Mouse (Mus musculus) mature B cell (primary cell): ENCODE measurements around the gene 9930022D16Rik.

Experiments used
- in situ Hi-C: fragments of 300-500 bp; cut with MboI; formaldehyde crosslinking; loops from 2 replicates; pipeline ENCODE4 v1.14.3; 2019

9930022D16Rik gene

DNA sequence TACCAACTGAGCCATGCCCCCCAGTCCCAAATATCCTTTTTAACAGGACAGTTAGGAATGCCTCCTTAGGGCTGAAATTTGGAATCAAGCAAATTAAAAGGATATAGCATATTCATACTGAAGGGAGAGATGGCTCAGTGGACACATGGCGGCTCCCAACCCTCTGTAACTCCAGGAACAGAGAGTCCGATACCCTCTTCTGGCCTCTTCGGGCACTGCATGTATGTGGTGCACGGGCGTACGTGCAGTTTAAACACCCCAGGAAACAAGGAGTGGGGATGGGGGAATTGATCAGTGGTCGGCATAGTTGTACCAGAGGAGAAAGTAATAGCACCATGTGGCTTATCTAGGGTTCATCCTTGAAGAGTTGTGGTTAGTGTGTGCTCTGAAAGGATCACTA is 30.9 kb downstream of the 9930022D16Rik start:
- in situ Hi-C loops: loop anchor here (5.0 to 25.0 kb wide), 3 partner anchors 138 to 818 kb away; partner anchors contain the start of gene Abca6

DNA sequence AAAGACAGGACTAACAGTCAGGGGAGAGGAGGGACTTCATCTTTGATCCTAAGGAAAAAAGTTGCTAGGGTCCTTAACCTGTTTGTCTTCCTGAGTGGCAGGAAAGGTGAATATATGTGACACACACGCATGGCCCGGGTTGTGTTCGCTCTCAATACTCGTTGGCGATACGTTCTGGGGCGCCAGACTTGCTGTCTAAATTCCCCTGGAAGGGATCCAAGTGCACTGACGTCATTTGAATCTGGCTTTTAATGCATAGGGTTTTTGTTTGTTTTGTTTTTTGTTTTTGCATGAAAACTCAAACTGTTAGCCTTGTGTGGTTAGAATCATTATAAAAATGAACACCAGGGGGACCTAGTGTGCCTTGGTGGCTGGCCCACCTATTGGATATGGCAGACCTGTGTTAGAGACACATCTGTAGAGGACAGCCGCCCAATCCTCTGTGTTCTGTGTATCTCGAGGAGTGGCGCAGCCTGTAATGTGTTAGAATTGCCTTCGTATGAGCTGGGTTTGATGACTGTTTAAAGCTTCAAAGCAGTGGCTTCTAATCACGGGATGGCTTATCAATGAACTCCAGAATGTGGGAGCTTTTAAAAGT is 31.8 kb downstream of the 9930022D16Rik start:
- in situ Hi-C loops: loop anchor here (5.0 to 25.0 kb wide), 3 partner anchors 198 to 817 kb away; partner anchors contain the start of gene Abca6

DNA sequence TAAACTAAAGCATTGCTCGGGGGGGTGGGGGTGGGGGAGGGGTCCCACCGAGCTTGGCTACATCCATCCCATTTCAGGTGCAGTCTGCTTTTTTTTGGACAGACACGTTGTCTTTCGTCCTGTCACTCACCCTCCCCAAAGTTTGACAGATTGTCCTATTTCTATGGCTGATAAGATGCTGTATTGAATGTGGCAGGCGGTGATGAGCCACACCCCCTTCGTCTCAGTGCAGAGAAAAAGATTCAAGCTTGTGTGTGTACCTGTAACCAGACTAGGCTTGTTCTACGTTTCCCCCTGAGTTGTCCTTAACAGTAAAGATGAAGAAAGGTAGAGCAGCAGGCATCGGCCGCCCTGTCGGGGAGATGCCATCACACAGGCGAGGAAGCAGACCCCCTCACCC is 37.5 kb downstream of the 9930022D16Rik start:
- in situ Hi-C loops: no loop called here

DNA sequence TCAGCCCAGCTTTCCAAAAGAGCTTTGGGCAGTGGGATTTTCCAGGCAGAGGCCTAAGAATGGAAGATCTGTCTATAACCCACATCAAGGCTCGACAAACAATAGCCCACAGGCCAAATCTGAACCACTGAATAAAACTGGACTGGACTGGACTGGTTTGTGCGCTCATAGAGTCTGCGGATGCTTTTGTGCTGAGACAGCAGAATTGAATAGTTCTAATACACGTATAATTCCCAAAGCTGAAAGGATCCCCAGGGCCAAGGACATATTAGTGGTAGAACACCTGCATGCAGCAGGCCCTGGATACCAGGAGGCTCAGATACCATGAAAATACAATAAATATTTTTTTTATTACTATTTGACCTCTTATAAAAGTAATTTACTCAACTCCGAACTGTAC is 42.5 kb downstream of the 9930022D16Rik start:
- in situ Hi-C loops: no loop called here

DNA sequence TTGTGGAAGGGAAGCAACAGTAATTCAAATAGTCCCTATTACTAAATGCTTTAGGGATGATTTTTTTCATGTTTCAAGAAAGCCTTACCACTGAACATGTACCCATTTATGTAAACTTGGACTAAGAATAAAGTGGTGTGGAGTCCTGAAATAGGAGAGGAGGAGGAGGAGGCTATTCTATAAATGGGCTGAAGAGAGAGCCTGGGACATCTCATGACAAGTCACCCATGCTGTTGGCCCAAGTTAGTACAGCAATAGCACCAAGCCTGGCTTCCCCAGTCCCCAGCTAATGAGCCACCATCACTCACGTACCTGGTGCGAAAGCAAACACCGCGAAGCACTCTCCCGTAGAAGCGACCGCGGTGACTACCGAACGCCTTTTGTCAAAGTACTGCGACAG is 44.4 kb downstream of the 9930022D16Rik start:
- in situ Hi-C loops: no loop called here

DNA sequence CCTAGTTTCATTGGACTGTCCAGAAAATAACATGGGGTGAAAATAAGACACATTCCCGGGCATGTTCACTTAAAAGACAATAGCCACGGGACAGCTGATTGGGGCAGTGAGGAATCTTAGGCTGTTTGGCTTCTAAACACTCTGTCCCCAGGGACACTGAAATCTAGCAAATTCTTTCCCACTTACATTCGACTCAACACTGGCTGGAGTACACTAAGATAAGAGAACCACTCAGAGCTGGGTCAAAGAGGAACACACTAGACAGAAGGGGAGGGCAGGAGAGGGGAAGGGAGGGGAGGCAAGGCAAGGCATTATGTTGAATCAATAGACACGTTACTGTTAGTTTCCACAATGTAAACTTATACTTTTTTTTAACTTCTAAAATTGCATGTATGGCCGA is 46.9 kb downstream of the 9930022D16Rik start:
- in situ Hi-C loops: no loop called here

DNA sequence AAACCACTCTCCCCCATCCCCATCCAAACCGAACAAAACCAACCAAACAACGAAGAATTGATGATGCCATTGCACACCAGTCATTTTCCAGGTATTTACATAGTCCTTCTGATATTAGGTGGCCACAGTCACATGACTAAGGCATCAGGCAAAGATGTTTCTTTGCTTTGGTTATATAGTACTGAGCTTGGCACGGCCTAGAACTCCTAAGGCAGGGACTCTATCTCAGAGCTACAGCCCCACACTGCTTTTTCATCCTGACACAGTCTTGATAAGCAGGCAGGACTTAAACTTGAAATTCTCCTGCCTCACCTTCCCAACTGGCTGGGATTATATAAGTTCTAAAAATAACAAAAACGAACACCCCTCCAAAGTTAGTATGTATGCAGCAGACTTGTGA is 51.4 kb downstream of the 9930022D16Rik start:
- in situ Hi-C loops: no loop called here

DNA sequence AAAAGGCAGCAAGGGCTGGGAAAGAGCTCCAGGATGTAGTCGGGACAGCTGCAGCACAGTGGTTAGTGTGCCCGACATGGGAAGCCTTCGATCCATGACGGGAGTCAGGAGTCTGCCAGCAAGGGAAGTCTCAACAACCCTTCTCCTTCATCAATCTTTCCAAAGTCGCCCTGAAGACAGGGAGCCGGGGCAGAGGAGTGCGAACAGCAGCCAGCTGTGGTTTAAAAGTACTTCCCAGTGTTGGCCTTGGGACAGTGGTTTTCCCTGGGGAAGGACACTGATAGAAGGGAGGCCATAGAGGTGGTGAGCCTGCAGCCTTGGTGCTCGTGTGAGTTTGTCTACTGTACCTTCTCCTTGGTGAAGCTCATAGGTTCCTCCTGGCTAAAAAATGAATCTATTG is 53.3 kb downstream of the 9930022D16Rik start:
- in situ Hi-C loops: no loop called here

DNA sequence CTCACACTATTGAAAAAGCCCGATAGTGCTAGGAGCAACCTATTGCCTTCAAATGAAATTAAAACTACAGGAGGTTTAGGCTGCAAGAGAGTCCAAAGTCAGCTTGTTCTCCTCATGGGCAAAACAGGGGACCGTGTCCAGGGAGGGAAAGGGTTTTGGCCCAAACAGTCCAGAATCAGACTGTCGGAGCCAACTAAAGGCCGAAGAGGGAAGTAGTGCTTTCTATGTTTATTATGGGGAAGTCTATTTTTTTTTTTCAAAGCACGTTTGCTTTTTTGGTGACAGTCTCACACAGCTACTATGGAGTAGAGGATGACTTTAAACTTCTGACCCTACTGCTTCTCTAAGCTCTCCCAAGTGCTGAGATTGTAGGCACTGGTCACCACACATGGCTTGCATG is 54.4 kb downstream of the 9930022D16Rik start:
- in situ Hi-C loops: no loop called here
